10 mouse cellular contexts compared by ENCODE assay signal in genomic region chr6:140554261-140554660, GRCm38 (mm10).
A peak's percentile ranks its signal among the peaks of the same experiment; 100 is the strongest.
DNase-seq lines count a peak whose midpoint lies in the region; ATAC-seq and TF ChIP-seq lines count a peak whose summit lies in the region.
"Had no signal": no experiment of that assay in that cellular context is flagged by ENCODE, and none has a peak within 500 bp of the region (broad histone marks: within the 10 kb centered on the region; RNA-seq: fewer than 3 reads in every experiment).

No protein-coding gene starts in this region.

- no peak overlapping the region for H3K9ac ChIP-seq in embryonic facial prominence, embryonic 11.5 days (replicated peaks; ENCODE audit: low read length)
- H3K9ac ChIP-seq in hindbrain, postnatal 0 days (replicated peaks; ENCODE audit: low read length) = no peak overlapping the region
- H3K9ac ChIP-seq: embryonic facial prominence, embryonic 13.5 days had no signal

- H3K4me3 ChIP-seq in embryonic facial prominence, embryonic 11.5 days (ENCODE audit: low read depth, low read length) = no peak overlapping the region
- no peak overlapping the region for H3K4me3 ChIP-seq in embryonic facial prominence, embryonic 10.5 days
- H3K4me3 ChIP-seq in hindbrain, postnatal 0 days (ENCODE audit: low read length) = no peak overlapping the region
- H3K4me3 ChIP-seq: embryonic facial prominence, embryonic 13.5 days; myocyte had no signal

- TF ChIP-seq CTCF in hindbrain, postnatal 0 days (IDR thresholded peaks at IDR 0.05; ENCODE audit: low read depth) = peak; percentile 73

- no peaks in the 10 kb centered on the region for H3K9me3 ChIP-seq in embryonic facial prominence, embryonic 11.5 days (replicated peaks; ENCODE audit: control insufficient read depth, low read length)
- no peaks in the 10 kb centered on the region for H3K9me3 ChIP-seq in embryonic facial prominence, embryonic 10.5 days
- no peaks in the 10 kb centered on the region for H3K9me3 ChIP-seq in hindbrain, postnatal 0 days (ENCODE audit: low read length)
- H3K9me3 ChIP-seq: embryonic facial prominence, embryonic 13.5 days had no signal

- ATAC-seq in embryonic facial prominence, embryonic 11.5 days (replicated peaks; ENCODE audit: insufficient number of reproducible peaks, low FRiP score, low TSS enrichment, low read depth) = no peak
- ATAC-seq in hindbrain, postnatal 0 days = no peak; the same call in 1 of the 2 replicates

- H3K4me2 ChIP-seq in embryonic facial prominence, embryonic 11.5 days (ENCODE audit: low read depth, low read length) = no peak overlapping the region
- H3K4me2 ChIP-seq in hindbrain, postnatal 0 days (ENCODE audit: low read depth, low read length) = no peak overlapping the region
- H3K4me2 ChIP-seq: embryonic facial prominence, embryonic 13.5 days had no signal

- peak; percentile 41 for DNase-seq in embryonic facial prominence, embryonic 11.5 days (ENCODE audit: low spot score)
- DNase-seq in embryonic facial prominence, embryonic 10.5 days (ENCODE audit: low spot score) = no peak
- DNase-seq in left cerebral cortex, postnatal 4 days = peak; percentile 31
- no peak for DNase-seq in left cerebral cortex, adult 9 months (ENCODE audit: low spot score in 2 of 2)
- peak; percentile 79 for DNase-seq in adipocyte (ENCODE audit: low spot score)
- peak; percentile 77 for DNase-seq in hindbrain, postnatal 0 days (ENCODE audit: low spot score)
- no peak for DNase-seq in urinary bladder, postnatal 4 days (ENCODE audit: low spot score in 2 of 2)
- DNase-seq in gastrocnemius, postnatal 36 days = no peak

- no peaks in the 10 kb centered on the region for H3K36me3 ChIP-seq in embryonic facial prominence, embryonic 11.5 days (replicated peaks; ENCODE audit: control insufficient read depth, insufficient read depth, low read depth, low read length)
- peaks cover 70% of the 10 kb centered on the region for H3K36me3 ChIP-seq in embryonic facial prominence, embryonic 10.5 days (replicated peaks)
- peaks cover 7% of the 10 kb centered on the region; the same call in 1 of the 2 replicates for H3K36me3 ChIP-seq in hindbrain, postnatal 0 days (ENCODE audit: insufficient read depth, low read length)

- H3K27ac ChIP-seq in embryonic facial prominence, embryonic 11.5 days (replicated peaks; ENCODE audit: low read depth, low read length) = no peak overlapping the region
- H3K27ac ChIP-seq in embryonic facial prominence, embryonic 10.5 days (replicated peaks) = no peak overlapping the region
- H3K27ac ChIP-seq in hindbrain, postnatal 0 days = no peak overlapping the region
- H3K27ac ChIP-seq: embryonic facial prominence, embryonic 13.5 days had no signal

- intact Hi-C loops in left cerebral cortex, postnatal 4 days (cut with DNase I) = no loop called here
- intact Hi-C loops in gastrocnemius, postnatal 36 days (cut with DNase I) = loop anchor here (5.0 kb wide), 1 partner anchor 82 kb away; no protein-coding TSS in a partner anchor

- H3K4me1 ChIP-seq in embryonic facial prominence, embryonic 11.5 days (ENCODE audit: control insufficient read depth, insufficient read depth, low read length) = no peaks in the 10 kb centered on the region
- no peaks in the 10 kb centered on the region for H3K4me1 ChIP-seq in embryonic facial prominence, embryonic 10.5 days
- H3K4me1 ChIP-seq in hindbrain, postnatal 0 days (ENCODE audit: insufficient read depth, low read length) = no peaks in the 10 kb centered on the region
- H3K4me1 ChIP-seq: embryonic facial prominence, embryonic 13.5 days had no signal

- 64% methylated on average over 4 of the region's 4 CpGs for WGBS in embryonic facial prominence, embryonic 11.5 days
- WGBS in embryonic facial prominence, embryonic 10.5 days = 70% methylated on average over 4 of the region's 4 CpGs
- 65% methylated on average over 4 of the region's 4 CpGs for WGBS in hindbrain, postnatal 0 days

- no peaks in the 10 kb centered on the region for H3K27me3 ChIP-seq in embryonic facial prominence, embryonic 11.5 days (ENCODE audit: control insufficient read depth, insufficient read depth, low read length)
- H3K27me3 ChIP-seq in embryonic facial prominence, embryonic 10.5 days (replicated peaks; ENCODE audit: low read depth, poor library complexity, severe bottlenecking) = no peaks in the 10 kb centered on the region
- H3K27me3 ChIP-seq in hindbrain, postnatal 0 days (ENCODE audit: insufficient read depth, low read length) = no peaks in the 10 kb centered on the region
- H3K27me3 ChIP-seq: embryonic facial prominence, embryonic 13.5 days had no signal

Comparison
In these comparisons a context has a peak if more than half of its experiments do, and no peak if none do; other contexts are left out.
1. DNase-seq: peak in embryonic facial prominence, embryonic 11.5 days (single experiment), left cerebral cortex, postnatal 4 days (single experiment), adipocyte (single experiment) and hindbrain, postnatal 0 days (single experiment); none in embryonic facial prominence, embryonic 10.5 days (single experiment), left cerebral cortex, adult 9 months (0 of 2), urinary bladder, postnatal 4 days (0 of 2) and gastrocnemius, postnatal 36 days (0 of 2).